Mouse (Mus musculus) liver, postnatal 0 days (tissue): ENCODE results near the gene Znhit2.

Experiments used
- CTCF ChIP-seq: sonication (generic); IDR thresholded peaks from 2 replicates; pipeline ENCODE4 v1.5.1; 2016; ENCODE audit warnings: antibody characterized with exemption, low read depth
- EP300 ChIP-seq: IDR thresholded peaks from 2 replicates; pipeline ENCODE4 v1.6.1; 2016; ENCODE audit warnings: antibody characterized with exemption, low read depth, mild to moderate bottlenecking

DNA sequence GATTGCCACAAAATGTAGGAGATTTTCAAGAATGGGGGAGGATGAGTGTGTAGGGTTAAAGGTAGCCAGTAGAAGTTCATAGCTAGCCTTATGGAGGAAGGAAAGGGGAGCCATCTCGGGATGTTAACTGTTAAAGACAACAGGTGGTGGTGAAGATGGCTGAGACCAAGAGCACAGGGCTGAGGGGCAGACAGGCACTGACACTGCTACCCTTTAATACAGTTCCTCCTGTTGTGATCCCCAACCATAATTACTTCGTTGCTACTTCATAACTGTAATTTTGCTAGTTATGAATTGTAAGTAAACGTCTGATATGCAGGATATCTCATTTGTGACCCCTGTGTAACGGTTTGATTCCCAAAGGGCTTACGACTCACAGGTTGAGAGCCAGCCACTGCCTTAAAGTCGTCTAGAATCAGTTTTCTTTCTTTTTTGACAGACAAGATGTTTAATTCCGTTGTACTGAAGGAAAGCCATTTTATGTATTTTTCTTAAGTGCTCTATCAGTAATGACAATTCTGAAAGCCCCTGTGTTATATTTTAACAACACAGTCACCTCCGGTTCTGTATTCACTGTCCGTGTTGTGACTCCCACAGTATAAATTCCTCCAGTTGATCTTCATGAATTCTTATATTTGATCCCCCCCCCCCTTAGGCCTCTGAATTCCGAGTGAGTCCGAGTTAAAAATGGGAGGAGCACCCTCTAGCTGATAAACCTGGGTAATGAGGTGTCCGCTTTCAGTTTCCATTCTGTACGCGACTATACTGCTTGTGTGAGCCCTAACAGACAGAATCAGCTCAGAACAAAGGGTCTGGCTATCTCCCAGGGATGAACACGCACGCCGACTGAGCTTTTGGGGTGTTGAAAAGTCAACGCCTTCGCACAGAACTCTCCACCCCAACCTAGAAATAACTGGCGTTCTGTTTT, 15.4 kb upstream of the Znhit2 start:
- TF ChIP-seq CTCF (peak; percentile 52), EP300 (no peak)
